Mouse (Mus musculus): ENCODE data around the gene Srm. TPM values are rescaled to one million over a fixed set of nuclear protein-coding genes. Genes with fewer than 3 reads are reported as not detected.
A peak's percentile ranks its signal among the peaks of the same experiment; 100 is the strongest.

The Srm gene
- total RNA-seq (2014; rRNA removed) (77.6 and 83.0 TPM in 2 replicates), polyA plus RNA-seq (2015; fragmentation: Nextera tagmentation; extraction: Ambion mirVana) (142 and 143 TPM in 2 replicates)

DNA sequence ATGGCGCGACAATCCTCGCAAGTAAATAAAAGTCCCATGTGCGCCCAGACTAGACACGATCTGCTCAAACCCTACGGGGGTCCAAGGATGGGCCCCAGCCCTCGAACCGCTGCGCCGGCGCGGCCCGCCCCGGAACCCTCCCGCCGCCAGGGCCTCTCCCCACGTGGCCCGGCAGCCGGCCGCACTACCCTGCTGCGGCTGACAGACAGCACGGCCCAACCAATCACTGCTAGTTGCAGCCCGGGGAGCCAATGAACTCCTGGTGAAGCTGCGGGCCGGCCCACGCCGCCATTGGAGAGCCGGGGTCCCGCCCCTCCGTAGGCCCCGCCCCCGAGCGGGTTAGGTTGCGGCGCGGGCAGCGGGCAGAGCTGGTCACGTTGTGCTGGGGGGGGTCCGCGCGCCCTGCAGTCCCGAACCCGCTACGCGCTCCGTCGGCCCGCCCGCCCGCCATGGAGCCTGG, at the start of gene Srm:
Gene Srm (plus strand): TSS at position 333 of the 460 bp plus-strand sequence.
- under 1% methylated on average over 43 of the region's 50 CpGs for WGBS
- Histone ChIP-seq H3K4me1 (ENCODE audit: insufficient read depth, low read length) (peaks cover 5% of the 10 kb centered on the region; the same call in 1 of the 2 replicates), H3K27ac (peak within 1 kb of the TSS; percentile 70), H3K27me3 (ENCODE audit: insufficient read depth, low read length) (no peaks in the 10 kb centered on the region), H3K36me3 (ENCODE audit: insufficient read depth, low read length) (peaks cover 23% of the 10 kb centered on the region), H3K4me2 (ENCODE audit: low read depth, low read length) (peak within 1 kb of the TSS; percentile 86), H3K9ac (replicated peaks; ENCODE audit: low read length) (peak within 1 kb of the TSS; percentile 62), H3K9me3 (ENCODE audit: low read length) (no peaks in the 10 kb centered on the region), H3K4me3 (ENCODE audit: low read length) (peak within 1 kb of the TSS; percentile 82)
- TF ChIP-seq CTCF (IDR thresholded peaks at IDR 0.05; ENCODE audit: low read depth), result no peak
- ATAC-seq, result peak; percentile 99
- peak; percentile 99 for DNase-seq (ENCODE audit: low spot score)

DNA sequence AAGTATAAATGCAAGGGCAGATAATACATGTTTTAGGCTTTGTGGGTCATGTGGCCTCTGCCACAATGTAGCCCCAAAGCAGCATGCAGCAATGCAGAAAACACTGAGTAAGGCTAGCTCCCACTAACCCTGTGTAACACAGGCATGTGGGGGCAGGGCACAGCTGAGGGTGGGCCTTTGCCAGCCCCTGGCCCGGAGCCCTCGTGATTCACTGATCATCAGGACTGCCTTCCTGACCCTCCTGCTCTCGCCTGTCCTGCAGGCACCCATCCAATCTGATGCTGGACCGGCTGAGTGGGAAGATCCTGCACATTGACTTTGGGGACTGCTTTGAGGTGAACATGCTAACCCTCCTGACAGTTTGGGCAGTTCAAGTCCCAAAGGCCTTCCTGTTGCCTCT, 42.2 kb upstream of the Srm start:
- no peak overlapping the region for H3K27ac ChIP-seq
- no peaks in the 10 kb centered on the region for H3K27me3 ChIP-seq (ENCODE audit: insufficient read depth, low read length)
- no peak overlapping the region for H3K4me3 ChIP-seq (ENCODE audit: low read length)
- no peak overlapping the region for H3K9ac ChIP-seq (replicated peaks; ENCODE audit: low read length)
- no peak overlapping the region for H3K4me2 ChIP-seq (ENCODE audit: low read depth, low read length)
- H3K4me1 ChIP-seq (ENCODE audit: insufficient read depth, low read length), result no peaks in the 10 kb centered on the region
- DNase-seq (ENCODE audit: low spot score) (no peak), ATAC-seq (no peak)
- 80% methylated on average over 4 of the region's 4 CpGs for WGBS
- no peak for TF ChIP-seq CTCF (IDR thresholded peaks at IDR 0.05; ENCODE audit: low read depth)
- peaks cover 78% of the 10 kb centered on the region for H3K36me3 ChIP-seq (ENCODE audit: insufficient read depth, low read length)
- no peaks in the 10 kb centered on the region for H3K9me3 ChIP-seq (ENCODE audit: low read length)

DNA sequence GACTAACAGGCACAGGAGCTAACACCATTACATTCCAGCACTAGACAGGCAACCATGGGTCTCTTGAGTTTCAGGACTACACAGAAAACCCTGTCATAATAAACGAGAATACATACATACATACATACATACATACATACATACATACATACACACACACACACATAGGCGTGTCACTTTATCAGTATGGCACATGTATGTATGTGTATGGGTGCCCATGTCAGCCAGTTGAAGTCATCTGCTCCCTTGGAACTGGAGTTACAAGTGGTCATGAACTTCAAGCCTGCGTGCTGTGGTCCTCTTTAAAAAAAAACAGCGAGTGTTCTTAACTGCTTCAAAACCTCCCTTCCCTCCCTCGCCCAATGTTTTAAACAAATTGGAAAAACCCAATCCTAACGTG, 33.5 kb upstream of the Srm start:
- no peak for TF ChIP-seq CTCF (IDR thresholded peaks at IDR 0.05; ENCODE audit: low read depth)
- DNase-seq (ENCODE audit: low spot score), result no peak
- Histone ChIP-seq H3K27me3 (ENCODE audit: insufficient read depth, low read length) (no peaks in the 10 kb centered on the region), H3K4me2 (ENCODE audit: low read depth, low read length) (peak overlapping the region; percentile 71), H3K4me1 (ENCODE audit: insufficient read depth, low read length) (peaks cover 4% of the 10 kb centered on the region; the same call in 1 of the 2 replicates), H3K27ac (peak overlapping the region; percentile 91), H3K36me3 (ENCODE audit: insufficient read depth, low read length) (peaks cover 55% of the 10 kb centered on the region), H3K9ac (replicated peaks; ENCODE audit: low read length) (peak overlapping the region; percentile 81), H3K9me3 (ENCODE audit: low read length) (no peaks in the 10 kb centered on the region), H3K4me3 (ENCODE audit: low read length) (peak overlapping the region; percentile 76)
- no peak; the same call in 1 of the 2 replicates for ATAC-seq
- 30% methylated on average over 6 of the region's 6 CpGs for WGBS

DNA sequence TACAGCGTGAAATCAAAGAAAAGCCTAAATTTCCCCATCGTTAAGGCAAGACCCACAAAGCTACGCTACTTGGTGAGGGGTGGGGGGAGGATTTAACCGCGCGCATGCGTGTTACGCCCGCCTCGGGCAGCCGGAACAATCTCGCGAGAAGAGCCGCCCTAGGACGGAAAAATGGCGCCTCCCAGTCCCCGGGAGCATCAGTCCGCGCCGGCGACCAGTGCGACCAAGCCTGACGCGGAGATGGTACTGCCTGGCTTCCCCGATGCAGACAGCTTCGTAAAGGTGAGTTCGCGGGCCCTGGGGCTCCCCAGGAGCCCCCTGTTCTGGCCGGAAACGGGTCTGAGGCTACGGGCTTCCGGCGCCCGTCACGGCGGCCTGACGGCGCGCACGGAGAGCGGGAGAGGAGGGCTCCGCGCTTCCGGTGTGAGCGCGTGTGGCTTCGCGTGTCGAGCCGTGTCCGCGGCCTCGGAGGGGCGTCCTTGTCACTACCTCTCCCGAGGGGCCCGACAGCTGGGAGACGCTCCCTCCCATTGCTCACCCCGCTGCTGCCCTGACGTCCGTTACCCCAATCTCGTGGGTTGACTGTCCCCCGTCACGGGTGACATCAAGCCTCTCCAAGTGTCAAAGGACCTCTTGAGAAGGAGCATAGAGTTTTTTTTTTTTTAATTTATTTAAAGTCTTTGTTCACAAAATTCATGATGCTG, 32.9 kb upstream of the Srm start, which contains the start of gene Exosc10:
Gene Exosc10 (plus strand): TSS at position 133 of the 704 bp plus-strand sequence.
- TF ChIP-seq CTCF (IDR thresholded peaks at IDR 0.05; ENCODE audit: low read depth), result no peak
- DNase-seq (ENCODE audit: low spot score) (peak; percentile 96), ATAC-seq (peak; percentile 96)
- Histone ChIP-seq H3K9ac (replicated peaks; ENCODE audit: low read length) (peak within 1 kb of the TSS; percentile 81), H3K4me3 (ENCODE audit: low read length) (peak within 1 kb of the TSS; percentile 76), H3K36me3 (ENCODE audit: insufficient read depth, low read length) (peaks cover 55% of the 10 kb centered on the region), H3K4me1 (ENCODE audit: insufficient read depth, low read length) (peaks cover 4% of the 10 kb centered on the region; the same call in 1 of the 2 replicates), H3K27ac (peak within 1 kb of the TSS; percentile 91), H3K27me3 (ENCODE audit: insufficient read depth, low read length) (no peaks in the 10 kb centered on the region), H3K9me3 (ENCODE audit: low read length) (no peaks in the 10 kb centered on the region), H3K4me2 (ENCODE audit: low read depth, low read length) (peak within 1 kb of the TSS; percentile 71)
- WGBS, result under 1% methylated on average over 63 of the region's 63 CpGs

DNA sequence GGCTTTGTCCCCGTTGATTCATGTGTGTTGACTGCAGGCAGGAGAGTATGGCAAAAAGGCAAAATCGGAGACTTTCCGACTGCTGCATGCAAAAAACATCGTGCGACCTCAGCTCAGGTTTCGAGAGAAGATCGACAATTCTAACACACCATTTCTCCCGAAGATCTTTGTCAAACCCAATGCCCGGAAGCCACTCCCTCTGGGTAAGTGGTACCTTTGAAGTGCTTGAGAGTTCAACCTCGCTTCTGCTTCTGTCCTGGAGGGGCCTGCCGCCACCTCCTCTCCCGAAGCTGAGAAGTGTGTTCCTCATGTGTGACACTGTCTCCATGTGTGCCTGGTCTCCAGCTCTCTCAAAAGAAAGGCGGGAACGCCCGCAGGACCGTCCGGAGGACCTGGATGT, 28.6 kb upstream of the Srm start:
- Histone ChIP-seq H3K27ac (no peak overlapping the region), H3K4me1 (ENCODE audit: insufficient read depth, low read length) (peaks cover 4% of the 10 kb centered on the region; the same call in 1 of the 2 replicates), H3K9ac (replicated peaks; ENCODE audit: low read length) (no peak overlapping the region), H3K4me2 (ENCODE audit: low read depth, low read length) (no peak overlapping the region), H3K9me3 (ENCODE audit: low read length) (no peaks in the 10 kb centered on the region), H3K36me3 (ENCODE audit: insufficient read depth, low read length) (peaks cover 70% of the 10 kb centered on the region), H3K4me3 (ENCODE audit: low read length) (no peak overlapping the region), H3K27me3 (ENCODE audit: insufficient read depth, low read length) (no peaks in the 10 kb centered on the region)
- DNase-seq (ENCODE audit: low spot score) (no peak), ATAC-seq (no peak)
- TF ChIP-seq CTCF (IDR thresholded peaks at IDR 0.05; ENCODE audit: low read depth), result no peak
- 94% methylated on average over 17 of the region's 17 CpGs for WGBS

DNA sequence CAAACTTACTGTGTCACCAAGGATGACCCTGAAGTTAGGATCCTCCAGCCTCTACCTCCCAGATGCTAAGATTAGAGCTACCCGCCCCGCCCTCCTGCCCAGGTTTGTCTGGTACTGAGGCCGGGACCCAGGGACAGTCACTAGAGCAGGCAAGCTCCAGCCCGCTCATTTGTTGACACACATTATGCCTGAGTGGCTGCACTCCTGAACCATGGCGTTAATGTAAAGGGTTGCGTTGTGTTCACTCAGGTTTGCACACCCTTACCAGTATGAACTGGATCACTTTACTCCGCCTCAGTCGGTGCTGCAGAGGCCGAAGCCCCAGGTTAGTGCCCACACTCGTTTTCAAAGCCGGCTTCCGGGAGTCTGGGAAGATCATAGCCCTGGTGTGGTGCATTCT, 27.7 kb upstream of the Srm start:
- no peak overlapping the region for H3K4me2 ChIP-seq (ENCODE audit: low read depth, low read length)
- WGBS, result 96% methylated on average over 12 of the region's 12 CpGs
- no peak overlapping the region for H3K4me3 ChIP-seq (ENCODE audit: low read length)
- peaks cover 79% of the 10 kb centered on the region for H3K36me3 ChIP-seq (ENCODE audit: insufficient read depth, low read length)
- no peak overlapping the region for H3K27ac ChIP-seq
- no peak for DNase-seq (ENCODE audit: low spot score)
- no peaks in the 10 kb centered on the region for H3K9me3 ChIP-seq (ENCODE audit: low read length)
- H3K9ac ChIP-seq (replicated peaks; ENCODE audit: low read length), result no peak overlapping the region
- no peak for TF ChIP-seq CTCF (IDR thresholded peaks at IDR 0.05; ENCODE audit: low read depth)
- no peak for ATAC-seq
- H3K4me1 ChIP-seq (ENCODE audit: insufficient read depth, low read length), result peaks cover 4% of the 10 kb centered on the region; the same call in 1 of the 2 replicates
- H3K27me3 ChIP-seq (ENCODE audit: insufficient read depth, low read length), result no peaks in the 10 kb centered on the region

DNA sequence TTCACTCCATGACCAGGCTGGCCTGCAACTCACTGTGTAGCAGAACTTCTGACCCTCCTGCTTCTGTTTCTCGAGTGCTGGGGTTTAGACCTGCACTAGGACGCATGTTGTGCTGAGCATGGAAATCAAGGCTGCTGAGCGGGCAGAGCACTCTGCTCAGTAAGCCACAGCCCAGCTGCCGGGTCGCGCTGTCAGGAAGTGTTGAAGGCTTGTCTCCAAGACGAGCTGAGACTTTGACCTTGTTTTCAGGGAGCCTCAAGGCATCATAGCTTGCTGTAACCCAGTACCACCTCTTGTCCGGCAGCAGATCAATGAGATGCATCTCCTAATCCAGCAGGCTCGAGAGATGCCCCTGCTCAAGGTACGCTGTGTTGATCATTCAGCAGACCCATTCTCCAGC, 21.2 kb upstream of the Srm start:
- H3K27ac ChIP-seq, result no peak overlapping the region
- 90% methylated on average over 10 of the region's 10 CpGs for WGBS
- no peaks in the 10 kb centered on the region for H3K27me3 ChIP-seq (ENCODE audit: insufficient read depth, low read length)
- H3K4me3 ChIP-seq (ENCODE audit: low read length), result no peak overlapping the region
- H3K9ac ChIP-seq (replicated peaks; ENCODE audit: low read length), result no peak overlapping the region
- ATAC-seq (no peak), DNase-seq (ENCODE audit: low spot score) (no peak)
- no peak for TF ChIP-seq CTCF (IDR thresholded peaks at IDR 0.05; ENCODE audit: low read depth)
- no peaks in the 10 kb centered on the region for H3K9me3 ChIP-seq (ENCODE audit: low read length)
- no peaks in the 10 kb centered on the region for H3K4me1 ChIP-seq (ENCODE audit: insufficient read depth, low read length)
- H3K4me2 ChIP-seq (ENCODE audit: low read depth, low read length), result no peak overlapping the region
- peaks cover 85% of the 10 kb centered on the region for H3K36me3 ChIP-seq (ENCODE audit: insufficient read depth, low read length)

Measured in hindbrain, postnatal 0 days (tissue).